Mouse (Mus musculus) liver, postnatal 0 days (tissue): ENCODE measurements around the gene Srcin1. TPM values are rescaled to one million over a fixed set of nuclear protein-coding genes. Genes with fewer than 3 reads are reported as not detected.
A peak's percentile ranks its signal among the peaks of the same experiment; 100 is the strongest.

Experiments
- ATAC-seq: fragments of 200-750 bp; cut with Nextera tagmentation; 2 replicates; pipeline ENCODE4 v1.8.0; 2017; ENCODE audit warnings: mild to moderate bottlenecking, moderate library complexity
- DNase-seq: peaks from one replicate; pipeline ENCODE4 v3.0.0-alpha.2; 2016
- H3K27ac ChIP-seq: fragments of 300-500 bp; sonication (generic); 2 replicates; pipeline ENCODE4 v1.5.1; 2014; ENCODE audit warnings: antibody characterized with exemption, moderate library complexity, mild to moderate bottlenecking, low read depth
- H3K27me3 ChIP-seq: fragments of 300-500 bp; sonication (generic); 2 replicates; pipeline ENCODE4 v1.6.1; 2014; ENCODE audit warnings: low read length, control low read depth, mixed read lengths; ENCODE audit not compliant: insufficient read depth
- H3K36me3 ChIP-seq: fragments of 300-500 bp; sonication (generic); replicated peaks from 2 replicates; pipeline ENCODE4 v1.6.1; 2014; ENCODE audit warnings: mild to moderate bottlenecking, control low read depth, low read length, moderate library complexity, mixed read lengths; ENCODE audit not compliant: insufficient read depth
- H3K4me1 ChIP-seq: fragments of 300-500 bp; sonication (generic); 2 replicates; pipeline ENCODE4 v1.6.1; 2014; ENCODE audit warnings: antibody characterized with exemption, mild to moderate bottlenecking, control low read depth; ENCODE audit not compliant: insufficient read depth
- H3K4me2 ChIP-seq: fragments of 300-500 bp; sonication (generic); 2 replicates; pipeline ENCODE4 v1.6.1; 2014; ENCODE audit warnings: low read depth, mild to moderate bottlenecking, low read length, moderate library complexity, mixed read lengths
- H3K4me3 ChIP-seq: fragments of 300-500 bp; sonication (generic); 2 replicates; pipeline ENCODE4 v1.5.1; 2014; ENCODE audit warnings: low read depth, low read length
- H3K9ac ChIP-seq: fragments of 300-500 bp; sonication (generic); replicated peaks from 2 replicates; pipeline ENCODE4 v1.6.1; 2014; ENCODE audit warnings: mild to moderate bottlenecking, moderate library complexity
- H3K9me3 ChIP-seq: fragments of 300-500 bp; sonication (generic); 2 replicates; pipeline ENCODE4 v1.6.1; 2016; ENCODE audit warnings: mild to moderate bottlenecking, control low read depth, low read length, mixed read lengths
- CTCF ChIP-seq: sonication (generic); IDR thresholded peaks from 2 replicates; pipeline ENCODE4 v1.5.1; 2016; ENCODE audit warnings: antibody characterized with exemption, low read depth
- EP300 ChIP-seq: IDR thresholded peaks from 2 replicates; pipeline ENCODE4 v1.6.1; 2016; ENCODE audit warnings: antibody characterized with exemption, low read depth, mild to moderate bottlenecking
- WGBS: fragments of 180-500 bp; shearing (Covaris S2); extraction: QIAGEN DNeasy Blood & Tissue Kit; methylation state at CpG from one replicate; pipeline ENCODE4 v1.1.7; 2014; ENCODE audit not compliant: insufficient replicate concordance; 5-methylcytosine and 5-hydroxymethylcytosine counted together
- polyA plus RNA-seq: library from polyadenylated mRNA; unstranded; fragments of >200 nt; fragmentation: Nextera tagmentation; extraction: Ambion mirVana; gene quantifications from 2 replicates; pipeline ENCODE4 v1.2.1, GENCODE M21; 2015

Srcin1 gene
- polyA plus RNA-seq, 1 experiment from 2014 or later, result 0.02 TPM

DNA sequence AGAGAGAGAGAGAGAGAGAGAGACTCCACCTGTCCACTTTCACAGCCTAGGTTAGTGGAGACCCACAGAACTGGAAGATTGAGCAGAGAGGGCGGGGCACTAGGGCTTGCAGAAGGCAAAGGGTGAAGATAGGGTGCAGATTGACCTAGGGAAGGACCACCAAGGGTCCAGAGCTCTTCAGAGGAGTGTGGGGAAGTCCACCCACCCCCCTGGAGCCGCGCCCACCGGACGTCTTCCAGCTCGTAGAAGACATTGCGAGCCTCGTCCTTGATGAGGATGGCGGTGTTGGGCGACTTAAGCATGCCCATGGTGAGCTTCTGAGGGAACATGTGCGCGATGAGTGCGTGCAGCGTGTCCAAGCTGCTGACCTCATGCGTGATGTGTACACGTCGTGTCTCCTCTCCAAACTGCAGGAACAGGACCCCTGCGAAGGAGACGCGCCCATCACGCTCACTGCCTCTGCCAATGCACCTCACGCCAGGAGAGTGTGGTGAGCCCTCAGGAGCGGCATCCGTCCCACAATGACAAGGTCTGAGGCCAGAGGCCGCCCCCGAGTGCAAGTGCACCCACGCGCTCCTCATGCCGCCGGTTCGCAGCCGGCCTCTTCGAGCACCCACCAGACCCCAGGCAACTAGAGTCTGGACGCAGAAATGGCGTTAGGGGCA is 39.8 kb downstream of the Srcin1 start:
- Histone ChIP-seq H3K4me3 (no peak overlapping the region), H3K4me2 (no peak overlapping the region), H3K27me3 (peaks cover 77% of the 10 kb centered on the region), H3K9ac (no peak overlapping the region), H3K36me3 (no peaks in the 10 kb centered on the region), H3K9me3 (no peaks in the 10 kb centered on the region), H3K27ac (no peak overlapping the region), H3K4me1 (peaks cover 19% of the 10 kb centered on the region)
- ATAC-seq (no peak), DNase-seq (no peak)
- 12% methylated on average over 35 of the region's 35 CpGs for WGBS
- TF ChIP-seq EP300 (no peak), CTCF (no peak)

DNA sequence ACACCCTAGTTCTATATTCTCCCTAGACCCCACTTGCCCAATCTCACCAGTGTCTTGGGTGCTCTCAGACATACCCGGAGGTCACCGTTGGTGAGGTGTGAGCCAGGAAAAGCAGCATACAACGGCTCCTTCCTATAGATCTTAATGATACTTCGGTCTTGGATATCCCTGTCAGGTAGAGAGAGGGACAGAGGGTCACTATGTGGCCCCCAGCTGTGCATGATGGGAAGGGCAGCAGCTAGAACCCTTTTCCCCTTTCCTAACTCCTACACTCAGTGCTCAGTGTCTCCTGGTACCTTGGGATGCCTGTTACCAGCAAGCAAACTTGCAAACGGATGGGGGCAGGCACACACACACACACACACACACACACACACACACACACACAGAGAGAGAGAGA is 40.3 kb downstream of the Srcin1 start:
- TF ChIP-seq CTCF (no peak), EP300 (no peak)
- H3K4me2 ChIP-seq, result no peak overlapping the region
- peaks cover 80% of the 10 kb centered on the region for H3K27me3 ChIP-seq
- WGBS, result 41% methylated on average over 5 of the region's 5 CpGs
- H3K9me3 ChIP-seq, result no peaks in the 10 kb centered on the region
- no peak overlapping the region for H3K9ac ChIP-seq
- no peak overlapping the region for H3K27ac ChIP-seq
- no peak for ATAC-seq
- H3K4me1 ChIP-seq, result peaks cover 19% of the 10 kb centered on the region
- H3K36me3 ChIP-seq, result no peaks in the 10 kb centered on the region
- H3K4me3 ChIP-seq, result no peak overlapping the region
- no peak for DNase-seq

DNA sequence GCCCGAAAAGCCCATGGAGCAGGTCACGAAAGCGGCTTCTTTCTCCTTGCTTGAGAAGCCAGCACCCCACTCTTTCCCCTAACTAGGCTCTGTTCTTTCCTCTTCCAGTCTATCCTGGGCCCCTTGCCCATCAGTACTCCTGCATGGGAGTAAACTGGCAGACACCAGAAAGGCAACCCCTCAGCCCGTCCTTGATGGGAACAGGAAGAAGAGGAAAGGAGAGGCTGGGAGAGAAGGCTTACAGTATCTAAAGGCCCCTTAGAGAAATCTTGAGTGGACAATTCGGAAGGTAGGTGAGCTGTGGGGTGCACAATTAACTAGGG is 40.7 kb downstream of the Srcin1 start:
- no peaks in the 10 kb centered on the region for H3K9me3 ChIP-seq
- no peak overlapping the region for H3K9ac ChIP-seq
- H3K4me2 ChIP-seq, result no peak overlapping the region
- no peaks in the 10 kb centered on the region for H3K36me3 ChIP-seq
- H3K27me3 ChIP-seq, result peaks cover 79% of the 10 kb centered on the region
- ATAC-seq (no peak), DNase-seq (no peak)
- no peak overlapping the region for H3K4me3 ChIP-seq
- H3K4me1 ChIP-seq, result peaks cover 19% of the 10 kb centered on the region
- TF ChIP-seq CTCF, result no peak
- no peak for TF ChIP-seq EP300
- 16% methylated on average over 5 of the region's 5 CpGs for WGBS
- no peak overlapping the region for H3K27ac ChIP-seq

DNA sequence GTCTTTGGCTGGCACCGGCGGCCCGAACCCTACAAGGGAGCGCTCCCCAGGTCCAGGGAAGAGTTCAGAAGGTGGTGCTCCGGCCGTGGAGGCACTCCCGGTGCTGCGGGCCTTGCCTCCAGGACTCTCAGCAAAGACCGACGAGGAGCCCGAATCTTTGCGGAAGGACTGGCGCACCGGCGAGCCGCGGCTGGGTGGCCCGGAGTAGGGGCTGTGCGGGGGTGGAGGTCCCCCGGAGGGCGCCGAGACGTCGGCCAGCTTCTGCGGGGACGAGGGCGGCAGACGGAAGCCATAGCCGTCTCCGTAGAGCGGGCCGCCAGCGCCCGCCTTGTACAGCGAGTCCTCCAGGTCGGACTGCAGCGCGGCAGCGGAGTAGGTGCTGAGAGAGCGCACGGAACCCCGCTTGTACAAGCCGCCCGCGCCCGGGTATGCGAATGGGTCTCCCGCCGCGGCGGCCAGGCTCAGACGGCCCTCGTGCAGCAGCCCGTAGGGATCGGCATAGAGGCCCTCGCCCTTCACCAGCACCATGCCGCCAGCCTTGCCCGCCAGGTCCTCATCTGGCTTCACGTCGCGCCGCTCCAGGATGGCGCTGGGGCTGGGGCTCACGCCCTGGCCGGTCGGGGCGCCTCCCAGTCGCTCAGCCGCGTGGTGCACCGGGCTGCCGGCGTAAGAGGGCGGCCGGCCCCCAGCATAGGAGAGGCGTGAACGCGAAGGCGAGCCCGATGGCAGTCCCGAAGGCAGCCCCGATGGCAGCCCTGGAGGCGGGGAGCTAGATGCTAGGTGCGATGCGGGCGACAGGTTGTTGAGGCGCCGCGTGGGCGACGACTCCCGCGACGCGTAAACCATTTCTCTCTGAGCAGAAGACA is 41.3 kb downstream of the Srcin1 start:
- DNase-seq (peak; percentile 28), ATAC-seq (no peak)
- no peak for TF ChIP-seq EP300
- no peak for TF ChIP-seq CTCF
- H3K27ac ChIP-seq, result no peak overlapping the region
- H3K4me2 ChIP-seq, result no peak overlapping the region
- WGBS, result 3% methylated on average over 85 of the region's 95 CpGs
- no peaks in the 10 kb centered on the region for H3K36me3 ChIP-seq
- H3K4me1 ChIP-seq, result peaks cover 19% of the 10 kb centered on the region
- H3K27me3 ChIP-seq, result peaks cover 80% of the 10 kb centered on the region
- 0 out of 2 replicates have a peak overlapping the region, but pooled peaks have one; percentile 3 for H3K4me3 ChIP-seq
- H3K9ac ChIP-seq, result no peak overlapping the region
- no peaks in the 10 kb centered on the region for H3K9me3 ChIP-seq

DNA sequence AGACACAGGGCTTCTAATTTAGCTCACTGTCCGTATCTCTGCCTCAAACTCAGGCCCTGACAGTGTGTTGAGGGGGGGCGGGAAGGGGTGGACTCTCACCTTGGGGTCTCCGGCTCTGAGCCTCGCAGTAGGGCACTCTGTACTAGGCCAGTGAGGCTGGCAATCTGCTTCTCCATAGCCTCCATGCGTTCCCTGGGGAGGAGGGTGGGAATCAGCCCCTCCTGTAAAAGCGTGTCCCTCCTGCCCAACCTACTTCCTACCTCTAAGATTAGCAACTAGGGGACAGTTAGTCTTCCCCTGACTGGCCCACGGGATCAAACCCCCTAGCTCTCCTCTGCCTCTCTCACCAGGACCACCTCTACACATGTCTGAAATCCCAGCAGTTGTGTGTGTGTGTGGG is 42.3 kb downstream of the Srcin1 start:
- 22% methylated on average over 7 of the region's 7 CpGs for WGBS
- H3K27me3 ChIP-seq, result peaks cover 76% of the 10 kb centered on the region
- peaks cover 19% of the 10 kb centered on the region for H3K4me1 ChIP-seq

DNA sequence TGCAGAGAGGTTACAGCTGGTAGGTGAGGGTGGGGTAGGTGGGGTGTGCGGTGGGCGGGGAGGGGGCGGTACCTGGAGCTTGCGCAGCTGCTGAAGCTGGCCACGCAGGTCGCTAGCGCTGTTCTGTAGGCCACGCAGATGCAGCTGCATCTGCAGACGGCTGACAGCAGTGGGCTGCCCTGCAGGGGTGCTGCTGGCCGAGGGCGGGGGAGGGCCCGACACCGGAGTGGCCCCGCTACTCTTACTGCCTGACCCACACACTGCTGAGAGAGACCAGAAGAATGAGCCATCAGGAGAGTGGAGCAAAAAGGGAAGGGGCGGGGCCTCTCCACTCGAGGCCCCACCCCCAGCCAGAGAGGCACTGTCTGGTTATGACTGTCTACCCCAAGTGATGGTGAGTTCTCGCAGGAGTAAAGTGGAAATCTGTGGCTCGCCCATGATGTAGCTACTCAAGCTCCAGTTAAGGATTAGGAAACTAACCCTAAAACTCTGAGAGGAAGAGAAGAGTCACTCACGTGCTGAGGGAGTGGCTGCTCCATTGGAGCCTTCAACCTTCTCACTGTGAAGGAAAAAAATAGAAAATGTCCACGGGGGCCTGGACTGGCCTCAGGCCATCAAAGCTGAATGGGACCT is 42.9 kb downstream of the Srcin1 start:
- Histone ChIP-seq H3K36me3 (no peaks in the 10 kb centered on the region), H3K9ac (no peak overlapping the region), H3K27ac (no peak overlapping the region), H3K4me1 (peaks cover 19% of the 10 kb centered on the region), H3K27me3 (peaks cover 74% of the 10 kb centered on the region), H3K4me2 (peak overlapping the region; percentile 53), H3K4me3 (no peak overlapping the region), H3K9me3 (no peaks in the 10 kb centered on the region)
- TF ChIP-seq EP300 (no peak), CTCF (no peak)
- peak; percentile 65 for DNase-seq
- WGBS, result 2% methylated on average over 18 of the region's 20 CpGs
- 0 out of 2 replicates have a peak, but pooled peaks have one; percentile 6 for ATAC-seq

More for the DNA sequence above, 42.3 kb downstream of the Srcin1 start:
- no peaks in the 10 kb centered on the region for H3K9me3 ChIP-seq
- no peak overlapping the region for H3K4me3 ChIP-seq
- H3K9ac ChIP-seq, result no peak overlapping the region
- TF ChIP-seq EP300 (no peak), CTCF (no peak)
- DNase-seq (no peak), ATAC-seq (no peak)
- no peaks in the 10 kb centered on the region for H3K36me3 ChIP-seq
- H3K4me2 ChIP-seq, result no peak overlapping the region
- H3K27ac ChIP-seq, result no peak overlapping the region
